In genomic region chr8:80821367-80822225, GRCm38 (mm10) we compare ENCODE assay signal across 16 mouse cellular contexts. TPM values are rescaled to one million over a fixed set of nuclear protein-coding genes. Genes with fewer than 3 reads are reported as not detected.
DNase-seq lines count a peak whose midpoint lies in the region; ATAC-seq and TF ChIP-seq lines count a peak whose summit lies in the region.
"Had no signal": no experiment of that assay in that cellular context is flagged by ENCODE, and none has a peak within 500 bp of the region (broad histone marks: within the 10 kb centered on the region; RNA-seq: fewer than 3 reads in every experiment).

No protein-coding gene starts in this region.

- no peak for TF ChIP-seq CTCF in gastrocnemius, adult 2 months (IDR thresholded peaks at IDR 0.05)

- H3K4me3 ChIP-seq in gastrocnemius, adult 2 months: no peak overlapping the region
- H3K4me3 ChIP-seq in kidney, embryonic 15.5 days (replicated peaks): no peak overlapping the region
- H3K4me3 ChIP-seq in intestine, embryonic 14.5 days (ENCODE audit: low read depth, low read length): no peak overlapping the region
- no peak overlapping the region for H3K4me3 ChIP-seq in midbrain, embryonic 15.5 days
- H3K4me3 ChIP-seq: liver, embryonic 13.5 days had no signal

- no peaks in the 10 kb centered on the region for H3K36me3 ChIP-seq in kidney, embryonic 15.5 days
- H3K36me3 ChIP-seq in intestine, embryonic 14.5 days (ENCODE audit: control insufficient read depth, insufficient read depth, low read length): no peaks in the 10 kb centered on the region
- H3K36me3 ChIP-seq in midbrain, embryonic 15.5 days (replicated peaks): no peaks in the 10 kb centered on the region

- no peaks in the 10 kb centered on the region for H3K27me3 ChIP-seq in kidney, embryonic 15.5 days
- H3K27me3 ChIP-seq in intestine, embryonic 14.5 days (replicated peaks; ENCODE audit: control insufficient read depth, insufficient read depth, low read length): no peaks in the 10 kb centered on the region
- no peaks in the 10 kb centered on the region for H3K27me3 ChIP-seq in midbrain, embryonic 15.5 days (replicated peaks)
- H3K27me3 ChIP-seq: CH12.LX; liver, embryonic 13.5 days had no signal

- ATAC-seq in kidney, embryonic 15.5 days (replicated peaks; ENCODE audit: low FRiP score): no peak
- no peak for ATAC-seq in intestine, embryonic 14.5 days (replicated peaks; ENCODE audit: low FRiP score, low TSS enrichment, low read depth)
- ATAC-seq in activated CD4-positive, CD25-positive, alpha-beta regulatory T cell, adult 4 months: no peak
- no peak for ATAC-seq in midbrain, embryonic 15.5 days (replicated peaks)
- ATAC-seq: inflammation-experienced regulatory T-cells, adult 6 months had no signal

- H3K9me3 ChIP-seq in kidney, embryonic 15.5 days (replicated peaks): no peaks in the 10 kb centered on the region
- H3K9me3 ChIP-seq in intestine, embryonic 14.5 days (ENCODE audit: control insufficient read depth, low read length): no peaks in the 10 kb centered on the region
- no peaks in the 10 kb centered on the region for H3K9me3 ChIP-seq in midbrain, embryonic 15.5 days
- H3K9me3 ChIP-seq: liver, embryonic 13.5 days had no signal

- no peak overlapping the region for H3K9ac ChIP-seq in kidney, embryonic 15.5 days
- no peak overlapping the region for H3K9ac ChIP-seq in intestine, embryonic 14.5 days (ENCODE audit: low read length)
- H3K9ac ChIP-seq in midbrain, embryonic 15.5 days: no peak overlapping the region
- H3K9ac ChIP-seq: liver, embryonic 13.5 days had no signal

- peak overlapping the region; percentile 56 for H3K27ac ChIP-seq in gastrocnemius, adult 2 months
- no peak overlapping the region for H3K27ac ChIP-seq in kidney, embryonic 15.5 days
- H3K27ac ChIP-seq in intestine, embryonic 14.5 days (ENCODE audit: low read depth): peak overlapping the region; percentile 8; the same call in 1 of the 2 replicates
- no peak overlapping the region for H3K27ac ChIP-seq in midbrain, embryonic 15.5 days
- H3K27ac ChIP-seq: liver, embryonic 13.5 days; macrophage had no signal

- intact Hi-C loops in gastrocnemius, adult 2 months (cut with DNase I): no loop called here

- H3K4me1 ChIP-seq in kidney, embryonic 15.5 days: peaks cover 51% of the 10 kb centered on the region
- peaks cover 18% of the 10 kb centered on the region for H3K4me1 ChIP-seq in intestine, embryonic 14.5 days (replicated peaks; ENCODE audit: control insufficient read depth, insufficient read depth, low read length)
- peaks cover 4% of the 10 kb centered on the region; the same call in 1 of the 2 replicates for H3K4me1 ChIP-seq in midbrain, embryonic 15.5 days

- H3K4me2 ChIP-seq in kidney, embryonic 15.5 days: no peak overlapping the region
- H3K4me2 ChIP-seq in intestine, embryonic 14.5 days (ENCODE audit: low read length): no peak overlapping the region
- no peak overlapping the region for H3K4me2 ChIP-seq in midbrain, embryonic 15.5 days
- H3K4me2 ChIP-seq: liver, embryonic 13.5 days had no signal

- DNase-seq in gastrocnemius, adult 2 months: no peak
- no peak for DNase-seq in gastrocnemius, adult 8-10 months (ENCODE audit: low spot score in 2 of 2)
- peak; percentile 40 for DNase-seq in kidney, adult 11 months
- no peak for DNase-seq in intestine, embryonic 14.5 days (ENCODE audit: low spot score)
- peak; percentile 57 to 73 for DNase-seq in kidney, postnatal 25 days
- DNase-seq: cerebellum, adult 11-12 months; liver, embryonic 13.5 days; midbrain, embryonic 14.5 days; right cerebral cortex, postnatal 4 days; thymus, postnatal 4 days had no signal

- 61% methylated on average over 12 of the region's 12 CpGs for WGBS in kidney, embryonic 15.5 days
- 46% methylated on average over 12 of the region's 12 CpGs for WGBS in intestine, embryonic 14.5 days
- WGBS in midbrain, embryonic 15.5 days: 79% methylated on average over 12 of the region's 12 CpGs

RNA-seq across cellular contexts. Expression of gene Gab1, which starts 58.7 kb away (rescaled TPM):
- 10 to 100 TPM; 11.7 to 14.3 TPM for total RNA-seq in gastrocnemius, adult 2 months (2021)
- 10 to 100 TPM in 3 of 4 experiments, 1 to 10 TPM in 1; 9.0 to 12.8 (median 11.5) TPM for total RNA-seq in gastrocnemius, adult 8-10 months (2022)
- polyA plus RNA-seq in kidney, embryonic 15.5 days (2015; fragmentation: Nextera tagmentation; extraction: Ambion mirVana): 16.4 and 16.8 TPM in 2 replicates
- 23.1 and 23.9 TPM in 2 replicates for polyA plus RNA-seq in intestine, embryonic 14.5 days (2014; fragmentation: Nextera tagmentation; extraction: Ambion mirVana)
- under 1 TPM in 1 of 2 experiments, not detected in 1; 0.15 TPM for polyA plus RNA-seq in activated CD4-positive, CD25-positive, alpha-beta regulatory T cell, adult 4 months (2017; shearing (Covaris generic))
- 8.6 and 9.3 TPM in 2 replicates for polyA plus RNA-seq in midbrain, embryonic 15.5 days (2015; fragmentation: Nextera tagmentation; extraction: Ambion mirVana)
- polyA plus RNA-seq: inflammation-experienced regulatory T-cells, adult 6 months had no signal

Comparison
In these comparisons a context has a peak if more than half of its experiments do, and no peak if none do; other contexts are left out.
1. DNase-seq: peak in kidney, adult 11 months (single experiment) and kidney, postnatal 25 days (2 of 2); none in gastrocnemius, adult 2 months (single experiment), gastrocnemius, adult 8-10 months (0 of 2) and intestine, embryonic 14.5 days (single experiment).
2. H3K27ac ChIP-seq: peak in gastrocnemius, adult 2 months (single experiment) and intestine, embryonic 14.5 days (single experiment); none in kidney, embryonic 15.5 days (single experiment) and midbrain, embryonic 15.5 days (single experiment).